ENCODE assay signal across 15 mouse cellular contexts in genomic region chr4:8928551-8929305, GRCm38 (mm10).
DNase-seq lines count a peak whose midpoint lies in the region; ATAC-seq and TF ChIP-seq lines count a peak whose summit lies in the region.
"Had no signal": no experiment of that assay in that cellular context is flagged by ENCODE, and none has a peak within 500 bp of the region (broad histone marks: within the 10 kb centered on the region; RNA-seq: fewer than 3 reads in every experiment).

No protein-coding gene starts in this region.

- no peak overlapping the region for H3K4me3 ChIP-seq in midbrain, embryonic 10.5 days
- no peak overlapping the region for H3K4me3 ChIP-seq in midbrain, embryonic 15.5 days
- no peak overlapping the region for H3K4me3 ChIP-seq in liver, embryonic 11.5 days (ENCODE audit: low read depth, low read length)
- peak overlapping the region; percentile 16; the same call in 1 of the 2 replicates for H3K4me3 ChIP-seq in stomach, postnatal 0 days (ENCODE audit: low read depth, low read length)
- H3K4me3 ChIP-seq: embryonic facial prominence, embryonic 10.5 days; forebrain, embryonic 13.5 days; kidney, embryonic 15.5 days had no signal

- TF ChIP-seq EP300 in stomach, postnatal 0 days (optimal IDR thresholded peaks at IDR 0.05) = no peak

- H3K9me3 ChIP-seq in midbrain, embryonic 10.5 days (replicated peaks) = no peaks in the 10 kb centered on the region
- H3K9me3 ChIP-seq in midbrain, embryonic 15.5 days = no peaks in the 10 kb centered on the region
- no peaks in the 10 kb centered on the region for H3K9me3 ChIP-seq in liver, embryonic 11.5 days (ENCODE audit: control insufficient read depth, low read length)
- H3K9me3 ChIP-seq in stomach, postnatal 0 days (ENCODE audit: control insufficient read depth, low read length) = no peaks in the 10 kb centered on the region
- H3K9me3 ChIP-seq: embryonic facial prominence, embryonic 10.5 days; forebrain, embryonic 13.5 days; kidney, embryonic 15.5 days had no signal

- H3K4me2 ChIP-seq in midbrain, embryonic 15.5 days = no peak overlapping the region
- peak overlapping the region; percentile 21; the same call in 1 of the 2 replicates for H3K4me2 ChIP-seq in liver, embryonic 11.5 days
- H3K4me2 ChIP-seq in stomach, postnatal 0 days (replicated peaks; ENCODE audit: low read depth) = peak overlapping the region; percentile 40
- H3K4me2 ChIP-seq: forebrain, embryonic 13.5 days; kidney, embryonic 15.5 days had no signal

- TF ChIP-seq CTCF in stomach, postnatal 0 days (IDR thresholded peaks at IDR 0.05; ENCODE audit: low read depth) = no peak

- no peaks in the 10 kb centered on the region for H3K36me3 ChIP-seq in midbrain, embryonic 10.5 days
- H3K36me3 ChIP-seq in midbrain, embryonic 15.5 days (replicated peaks) = no peaks in the 10 kb centered on the region
- no peaks in the 10 kb centered on the region for H3K36me3 ChIP-seq in liver, embryonic 11.5 days (ENCODE audit: control insufficient read depth, insufficient read depth, low read length)
- no peaks in the 10 kb centered on the region for H3K36me3 ChIP-seq in stomach, postnatal 0 days (ENCODE audit: control insufficient read depth, insufficient read depth, low read length)
- H3K36me3 ChIP-seq: embryonic facial prominence, embryonic 10.5 days; kidney, embryonic 15.5 days had no signal

- no peak for ATAC-seq in midbrain, embryonic 15.5 days (replicated peaks)
- ATAC-seq in liver, embryonic 11.5 days (replicated peaks; ENCODE audit: low FRiP score) = no peak
- peak; percentile 71; the same call in 1 of the 2 replicates for ATAC-seq in stomach, postnatal 0 days (ENCODE audit: low FRiP score, low TSS enrichment)

- no peak overlapping the region for H3K9ac ChIP-seq in midbrain, embryonic 15.5 days
- H3K9ac ChIP-seq in liver, embryonic 11.5 days (ENCODE audit: low read depth, low read length) = no peak overlapping the region
- H3K9ac ChIP-seq in stomach, postnatal 0 days (ENCODE audit: low read length) = no peak overlapping the region
- H3K9ac ChIP-seq: forebrain, embryonic 13.5 days; kidney, embryonic 15.5 days had no signal

- 66% methylated on average over 17 of the region's 17 CpGs for WGBS in midbrain, embryonic 10.5 days
- WGBS in midbrain, embryonic 15.5 days = 75% methylated on average over 17 of the region's 17 CpGs
- 54% methylated on average over 17 of the region's 17 CpGs for WGBS in liver, embryonic 11.5 days
- WGBS in stomach, postnatal 0 days = 45% methylated on average over 17 of the region's 17 CpGs

- DNase-seq in cerebellum, postnatal 25 days = peak; percentile 50 to 53
- DNase-seq in cerebellum, adult 11 months = no peak
- no peak for DNase-seq in midbrain, embryonic 10.5 days (ENCODE audit: low spot score)
- no peak for DNase-seq in liver, embryonic 11.5 days (ENCODE audit: low spot score)
- peak; percentile 63 for DNase-seq in stomach, postnatal 0 days (ENCODE audit: low spot score)
- no peak for DNase-seq in kidney, adult 8-10 months
- DNase-seq in adrenal gland, postnatal 10 days = no peak
- DNase-seq: adrenal gland, postnatal 14 days; gastrocnemius, postnatal 14 days; thymus, adult 2 months had no signal

- peaks cover 5% of the 10 kb centered on the region; the same call in 1 of the 2 replicates for H3K27me3 ChIP-seq in midbrain, embryonic 10.5 days (ENCODE audit: low read depth, poor library complexity, severe bottlenecking)
- no peaks in the 10 kb centered on the region for H3K27me3 ChIP-seq in midbrain, embryonic 15.5 days (replicated peaks)
- H3K27me3 ChIP-seq in liver, embryonic 11.5 days (replicated peaks; ENCODE audit: control insufficient read depth, insufficient read depth, low read length) = no peaks in the 10 kb centered on the region
- no peaks in the 10 kb centered on the region for H3K27me3 ChIP-seq in stomach, postnatal 0 days (ENCODE audit: control insufficient read depth, insufficient read depth, low read length)
- H3K27me3 ChIP-seq: forebrain, embryonic 13.5 days; kidney, embryonic 15.5 days had no signal

- peaks cover 18% of the 10 kb centered on the region for H3K4me1 ChIP-seq in midbrain, embryonic 10.5 days
- peaks cover 7% of the 10 kb centered on the region; the same call in 1 of the 2 replicates for H3K4me1 ChIP-seq in midbrain, embryonic 15.5 days
- H3K4me1 ChIP-seq in liver, embryonic 11.5 days (replicated peaks; ENCODE audit: control insufficient read depth, insufficient read depth, low read length) = no peaks in the 10 kb centered on the region; the same call in 1 of the 2 replicates
- no peaks in the 10 kb centered on the region for H3K4me1 ChIP-seq in stomach, postnatal 0 days (replicated peaks; ENCODE audit: control insufficient read depth, insufficient read depth)

- H3K27ac ChIP-seq in midbrain, embryonic 10.5 days (replicated peaks) = 0 out of 2 replicates have a peak overlapping the region, but pooled peaks have one; percentile 17
- H3K27ac ChIP-seq in midbrain, embryonic 15.5 days = no peak overlapping the region
- H3K27ac ChIP-seq in liver, embryonic 11.5 days (ENCODE audit: low read depth, low read length) = no peak overlapping the region
- H3K27ac ChIP-seq in stomach, postnatal 0 days (replicated peaks) = peak overlapping the region; percentile 53; the same call in 1 of the 2 replicates
- H3K27ac ChIP-seq: embryonic facial prominence, embryonic 10.5 days; forebrain, embryonic 13.5 days; kidney, embryonic 15.5 days; macrophage had no signal

Comparison
In these comparisons a context has a peak if more than half of its experiments do, and no peak if none do; other contexts are left out.
1. DNase-seq: peak in cerebellum, postnatal 25 days (2 of 2) and stomach, postnatal 0 days (single experiment); none in cerebellum, adult 11 months (single experiment), midbrain, embryonic 10.5 days (single experiment), liver, embryonic 11.5 days (single experiment), kidney, adult 8-10 months (0 of 2) and adrenal gland, postnatal 10 days (single experiment).
2. H3K27ac ChIP-seq: peak in midbrain, embryonic 10.5 days (single experiment) and stomach, postnatal 0 days (single experiment); none in midbrain, embryonic 15.5 days (single experiment) and liver, embryonic 11.5 days (single experiment).